Mouse (Mus musculus): Measurements from ENCODE around the gene Tmem59l. TPM values are rescaled to one million over a fixed set of nuclear protein-coding genes. Genes with fewer than 3 reads are reported as not detected.

Tmem59l gene
- polyA plus RNA-seq (2015; fragmentation: Nextera tagmentation; extraction: Ambion mirVana): 6.9 and 9.6 TPM in 2 replicates

DNA sequence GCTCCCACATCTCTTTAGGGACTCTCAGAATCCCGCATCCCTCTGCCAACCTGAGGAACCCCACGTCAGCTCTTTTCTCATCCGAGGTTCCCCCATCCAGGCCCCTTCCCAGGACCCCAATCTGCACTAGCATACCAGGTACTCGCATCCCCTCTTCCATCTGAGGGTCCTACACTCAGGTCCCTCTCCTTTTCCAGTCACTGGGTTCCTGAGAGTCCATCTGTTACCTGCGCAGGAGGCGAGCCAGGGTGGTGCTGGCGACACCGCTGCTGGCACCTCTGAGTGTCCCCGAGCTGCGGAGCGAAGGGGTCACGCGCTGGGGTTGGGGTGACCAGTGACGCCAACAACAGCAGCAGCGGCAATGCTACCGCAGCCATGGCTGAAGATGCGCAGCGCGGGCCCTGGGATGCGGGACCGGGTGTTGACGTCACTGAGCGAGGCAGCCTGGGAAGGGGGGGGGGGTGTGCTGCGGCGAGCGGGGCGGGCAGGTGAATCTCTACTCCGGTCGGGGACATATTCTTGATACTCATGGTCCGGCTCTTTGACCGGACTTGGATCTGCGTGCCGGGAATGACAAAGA, at the start of gene Tmem59l:
Gene Tmem59l, minus strand, starts transcription at position 418 of the 580 bp plus-strand sequence.
- Histone ChIP-seq H3K27me3 (peaks cover 78% of the 10 kb centered on the region), H3K4me1 (peaks cover 48% of the 10 kb centered on the region)
- WGBS: 8% methylated on average over 33 of the region's 33 CpGs

DNA sequence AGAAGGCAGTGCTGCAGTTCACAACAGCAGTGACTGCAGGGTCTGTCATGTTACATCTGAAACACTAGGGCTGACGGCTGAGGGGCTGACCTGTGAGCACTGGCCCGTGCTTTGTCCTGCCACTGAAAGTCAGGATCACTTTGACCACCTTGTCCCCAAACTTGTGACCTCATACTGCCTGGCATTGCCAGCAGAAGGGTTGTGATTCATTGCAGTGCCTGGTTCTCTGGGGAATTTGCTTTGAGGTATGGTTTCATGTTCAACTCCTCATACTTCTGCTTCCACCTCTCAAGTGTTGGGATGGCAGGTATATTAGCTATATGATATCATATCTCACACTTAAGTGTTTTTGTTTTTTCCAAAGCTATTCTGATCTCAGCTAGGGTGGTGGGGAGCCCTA, 48.5 kb upstream of the Tmem59l start:
- Histone ChIP-seq H3K9ac (no peak overlapping the region), H3K4me1 (peaks cover 17% of the 10 kb centered on the region), H3K27ac (no peak overlapping the region), H3K4me3 (no peak overlapping the region), H3K36me3 (peaks cover 63% of the 10 kb centered on the region), H3K27me3 (no peaks in the 10 kb centered on the region), H3K9me3 (no peaks in the 10 kb centered on the region), H3K4me2 (no peak overlapping the region)
- no peak for ATAC-seq (ENCODE audit: insufficient number of reproducible peaks, low FRiP score, low TSS enrichment, low read depth)
- 90% methylated on average over 2 of the region's 2 CpGs for WGBS

More for the DNA sequence above, at the start of gene Tmem59l:
- H3K4me2 ChIP-seq: peak within 1 kb of the TSS; percentile 64
- 0 out of 2 replicates have a peak within 1 kb of the TSS, but pooled peaks have one; percentile 10 for H3K9ac ChIP-seq
- H3K9me3 ChIP-seq: no peaks in the 10 kb centered on the region
- peak within 1 kb of the TSS; percentile 30 for H3K4me3 ChIP-seq
- ATAC-seq (ENCODE audit: insufficient number of reproducible peaks, low FRiP score, low TSS enrichment, low read depth): no peak
- no peak within 1 kb of the TSS for H3K27ac ChIP-seq
- no peaks in the 10 kb centered on the region for H3K36me3 ChIP-seq

DNA sequence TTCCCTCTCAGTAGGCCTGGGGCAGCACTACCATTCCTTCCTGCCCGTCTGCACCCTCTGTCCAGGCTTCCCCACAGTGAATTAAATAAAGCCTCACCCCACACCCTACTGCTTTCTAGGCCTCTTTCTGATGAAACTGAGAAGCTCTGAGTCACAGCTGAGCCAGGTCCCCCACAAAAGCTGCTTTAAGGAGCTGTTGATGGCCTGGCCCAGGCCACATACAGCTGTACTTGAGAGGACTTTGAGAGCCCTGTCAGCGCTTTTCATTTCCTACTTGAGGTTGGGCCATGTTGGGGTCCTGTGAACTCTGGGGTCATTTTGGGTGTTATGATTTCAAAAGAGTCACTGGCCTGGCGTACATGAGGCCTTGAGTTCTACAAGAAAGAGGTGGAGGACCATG, 48.1 kb upstream of the Tmem59l start:
- no peak for ATAC-seq (ENCODE audit: insufficient number of reproducible peaks, low FRiP score, low TSS enrichment, low read depth)
- H3K36me3 ChIP-seq: peaks cover 68% of the 10 kb centered on the region
- no peak overlapping the region for H3K27ac ChIP-seq
- H3K4me2 ChIP-seq: no peak overlapping the region
- no peaks in the 10 kb centered on the region for H3K9me3 ChIP-seq
- H3K4me3 ChIP-seq: no peak overlapping the region
- no peaks in the 10 kb centered on the region for H3K27me3 ChIP-seq
- peaks cover 12% of the 10 kb centered on the region for H3K4me1 ChIP-seq
- no peak overlapping the region for H3K9ac ChIP-seq
- WGBS: 92% methylated on average over 3 of the region's 3 CpGs

DNA sequence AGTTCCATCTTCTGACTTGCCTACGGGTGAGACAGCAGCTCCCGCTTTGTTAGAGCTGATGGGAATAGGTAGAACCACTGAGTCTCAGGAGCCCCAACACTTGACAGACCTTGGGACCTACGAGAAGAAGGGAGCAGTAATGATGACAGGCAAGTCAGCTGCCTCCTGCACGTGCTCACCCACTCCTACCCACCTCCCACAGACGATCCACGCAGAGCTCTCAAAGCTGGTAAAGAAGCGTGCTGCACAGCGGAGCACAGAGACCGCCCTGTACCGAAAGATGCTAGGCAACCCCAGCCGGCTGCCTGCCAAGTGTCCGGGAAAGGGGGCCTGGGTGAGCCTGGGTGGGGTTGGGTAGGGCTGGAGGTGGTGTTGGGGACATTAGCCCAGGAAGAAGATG, 47.1 kb upstream of the Tmem59l start:
- H3K4me1 ChIP-seq: peaks cover 12% of the 10 kb centered on the region
- ATAC-seq (ENCODE audit: insufficient number of reproducible peaks, low FRiP score, low TSS enrichment, low read depth): no peak
- H3K27me3 ChIP-seq: no peaks in the 10 kb centered on the region
- WGBS: 89% methylated on average over 12 of the region's 12 CpGs
- H3K9ac ChIP-seq: no peak overlapping the region
- no peak overlapping the region for H3K27ac ChIP-seq
- H3K36me3 ChIP-seq: peaks cover 77% of the 10 kb centered on the region
- no peak overlapping the region for H3K4me3 ChIP-seq
- H3K4me2 ChIP-seq: no peak overlapping the region
- H3K9me3 ChIP-seq: no peaks in the 10 kb centered on the region

DNA sequence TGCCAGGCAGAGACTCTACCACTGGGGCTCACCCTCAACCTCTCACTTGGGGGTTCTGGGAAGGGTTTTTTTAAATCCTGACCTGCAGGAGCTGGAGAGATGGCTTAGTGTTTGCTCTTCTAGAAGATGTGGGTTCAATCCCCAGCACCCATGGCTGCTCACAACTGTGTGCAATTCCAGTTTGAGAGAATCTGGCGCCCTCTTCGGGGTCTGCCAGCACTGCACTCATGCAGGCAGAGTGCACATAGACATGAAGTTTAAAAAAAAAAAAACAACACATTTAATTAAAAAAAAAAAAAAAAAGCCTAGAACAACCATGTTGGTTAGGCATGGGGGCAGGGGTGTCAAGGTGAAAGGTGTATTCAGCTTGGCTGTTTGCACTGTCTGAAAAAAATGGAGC, 43.2 kb upstream of the Tmem59l start:
- ATAC-seq (ENCODE audit: insufficient number of reproducible peaks, low FRiP score, low TSS enrichment, low read depth): no peak
- WGBS: 88% methylated on average over 2 of the region's 2 CpGs
- no peak overlapping the region for H3K27ac ChIP-seq

DNA sequence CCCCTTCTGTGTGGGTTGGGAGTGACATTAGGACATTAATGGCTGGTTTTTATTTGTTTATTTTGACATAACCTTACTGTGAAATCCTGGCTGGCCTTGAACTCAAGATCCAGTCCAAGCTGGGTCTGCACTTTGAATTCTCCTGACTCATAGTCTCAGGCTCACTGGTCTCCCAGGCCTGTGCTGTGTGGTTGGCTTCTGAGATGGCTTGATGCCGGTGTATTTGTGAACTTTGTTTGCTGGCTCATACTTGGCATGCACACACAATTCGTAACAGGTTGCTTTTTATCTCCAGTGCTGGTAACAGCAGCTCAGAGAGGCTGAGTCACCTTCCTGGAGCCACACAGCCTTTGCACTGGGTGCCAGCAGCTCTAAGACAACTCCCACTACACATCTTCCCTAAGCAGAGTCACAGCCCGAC, 42.6 kb upstream of the Tmem59l start:
- Histone ChIP-seq H3K27me3 (no peaks in the 10 kb centered on the region), H3K27ac (no peak overlapping the region), H3K9ac (no peak overlapping the region), H3K4me1 (peaks cover 24% of the 10 kb centered on the region), H3K4me3 (no peak overlapping the region), H3K9me3 (no peaks in the 10 kb centered on the region), H3K36me3 (peaks cover 55% of the 10 kb centered on the region), H3K4me2 (no peak overlapping the region)
- WGBS: 93% methylated on average over 3 of the region's 3 CpGs
- ATAC-seq (ENCODE audit: insufficient number of reproducible peaks, low FRiP score, low TSS enrichment, low read depth): no peak

More for the DNA sequence above, 43.2 kb upstream of the Tmem59l start:
- H3K9me3 ChIP-seq: no peaks in the 10 kb centered on the region
- peaks cover 24% of the 10 kb centered on the region for H3K4me1 ChIP-seq
- no peak overlapping the region for H3K4me3 ChIP-seq
- no peak overlapping the region for H3K4me2 ChIP-seq
- H3K36me3 ChIP-seq: peaks cover 61% of the 10 kb centered on the region
- no peak overlapping the region for H3K9ac ChIP-seq
- H3K27me3 ChIP-seq: no peaks in the 10 kb centered on the region

DNA sequence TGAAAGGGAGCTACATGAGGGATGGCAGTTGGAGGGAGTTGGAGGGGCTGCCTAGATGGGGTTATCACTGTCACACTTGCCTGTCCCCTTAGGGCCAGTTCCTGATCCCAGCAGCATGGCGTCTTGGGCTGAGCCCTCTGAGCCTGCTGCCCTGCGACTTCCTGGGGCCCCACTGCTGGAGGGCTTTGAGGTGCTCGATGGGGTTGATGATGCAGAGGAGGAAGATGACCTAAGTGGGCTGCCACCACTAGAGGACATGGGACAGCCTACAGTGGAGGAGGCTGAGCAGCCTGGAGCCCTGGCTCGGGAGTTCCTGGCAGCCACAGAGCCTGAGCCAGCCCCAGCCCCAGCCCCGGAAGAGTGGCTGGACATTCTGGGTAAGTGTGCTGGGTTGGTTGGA, 42.1 kb upstream of the Tmem59l start:
- Histone ChIP-seq H3K27me3 (no peaks in the 10 kb centered on the region), H3K27ac (no peak overlapping the region), H3K4me2 (0 out of 2 replicates have a peak overlapping the region, but pooled peaks have one; percentile 1), H3K9ac (no peak overlapping the region), H3K4me1 (peaks cover 24% of the 10 kb centered on the region), H3K9me3 (no peaks in the 10 kb centered on the region), H3K4me3 (no peak overlapping the region), H3K36me3 (peaks cover 51% of the 10 kb centered on the region)
- WGBS: 75% methylated on average over 5 of the region's 5 CpGs
- no peak for ATAC-seq (ENCODE audit: insufficient number of reproducible peaks, low FRiP score, low TSS enrichment, low read depth)

DNA sequence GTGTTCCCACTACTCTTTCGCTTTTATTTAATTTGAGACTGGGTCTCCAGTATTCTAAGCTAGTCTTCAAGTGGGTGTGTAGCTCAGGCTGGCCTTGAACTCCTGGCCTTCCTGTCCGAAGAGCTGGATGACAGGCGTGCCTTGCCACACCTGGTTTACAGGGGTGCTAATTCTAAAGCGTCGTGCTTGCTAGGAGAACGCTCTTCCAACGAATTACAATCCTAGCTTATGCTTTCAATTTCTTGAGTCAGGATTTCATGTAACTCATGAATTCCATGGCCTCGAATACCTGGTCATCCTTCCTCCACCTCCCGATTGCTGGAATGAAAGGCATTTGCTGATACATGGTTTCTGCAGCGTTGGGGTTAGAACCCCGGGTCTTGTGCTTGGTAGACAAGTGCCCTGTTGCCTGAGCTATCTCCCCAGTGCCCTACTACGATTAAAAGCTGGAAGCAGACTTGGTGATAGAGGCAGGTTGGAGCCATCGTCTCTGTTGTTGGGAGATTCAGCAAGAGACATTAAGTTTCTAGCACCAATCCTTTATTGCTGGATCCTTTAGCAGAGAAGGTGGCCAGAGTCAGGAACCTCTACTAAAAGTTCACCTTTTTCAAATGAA, 41.1 kb upstream of the Tmem59l start:
- no peak for ATAC-seq (ENCODE audit: insufficient number of reproducible peaks, low FRiP score, low TSS enrichment, low read depth)
- Histone ChIP-seq H3K36me3 (peaks cover 41% of the 10 kb centered on the region), H3K4me1 (peaks cover 27% of the 10 kb centered on the region), H3K4me3 (peak overlapping the region; percentile 83), H3K4me2 (peak overlapping the region; percentile 66), H3K27me3 (no peaks in the 10 kb centered on the region), H3K9ac (peak overlapping the region; percentile 93), H3K9me3 (no peaks in the 10 kb centered on the region), H3K27ac (peak overlapping the region; percentile 90)
- WGBS: 26% methylated on average over 13 of the region's 13 CpGs

DNA sequence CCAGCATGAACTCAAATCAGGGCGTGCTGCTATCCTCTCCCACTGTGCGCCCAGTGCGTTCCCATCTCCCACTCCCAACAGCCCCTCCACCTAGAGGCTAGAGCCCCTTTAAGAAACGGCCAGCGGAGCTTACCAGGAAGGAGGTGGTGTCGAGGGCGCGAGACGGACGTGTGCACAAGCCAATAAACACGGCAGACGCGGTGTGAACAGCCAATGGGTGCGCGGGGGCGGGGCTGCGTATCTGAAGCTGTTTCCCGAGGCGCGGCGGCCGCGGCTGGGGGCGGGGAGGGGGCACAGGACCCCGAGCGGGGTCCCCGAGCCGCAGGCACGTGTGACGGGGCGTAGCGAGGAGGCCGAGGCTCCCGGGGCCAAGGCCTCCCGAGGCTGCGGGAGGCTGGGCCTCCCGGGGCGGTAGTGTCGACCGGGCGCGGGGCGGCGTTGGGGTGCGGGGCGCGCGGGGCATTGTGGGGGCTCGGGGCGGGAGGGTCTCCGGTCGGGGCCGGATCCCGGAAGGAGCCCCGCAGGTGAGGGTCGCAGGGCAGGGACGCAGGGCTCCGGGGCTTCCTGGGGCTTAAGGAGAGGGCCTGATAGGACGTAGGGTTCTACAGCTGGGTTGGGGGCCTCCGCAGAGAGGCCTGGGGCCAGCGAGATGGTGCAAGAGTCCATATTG, 40.5 kb upstream of the Tmem59l start, which contains the start of the genes Fkbp8 and Kxd1:
Gene Fkbp8, plus strand, starts transcription at position 213 of the 670 bp plus-strand sequence.
Gene Kxd1, minus strand, starts transcription at position 445 of the 670 bp plus-strand sequence.
- ATAC-seq (ENCODE audit: insufficient number of reproducible peaks, low FRiP score, low TSS enrichment, low read depth): peak; percentile 88
- H3K9ac ChIP-seq: peak within 1 kb of the TSS; percentile 93
- H3K36me3 ChIP-seq: peaks cover 34% of the 10 kb centered on the region
- WGBS: 1% methylated on average over 50 of the region's 61 CpGs
- peak within 1 kb of the TSS; percentile 66 for H3K4me2 ChIP-seq
- H3K9me3 ChIP-seq: no peaks in the 10 kb centered on the region
- peak within 1 kb of the TSS; percentile 83 for H3K4me3 ChIP-seq
- H3K27me3 ChIP-seq: no peaks in the 10 kb centered on the region
- peak within 1 kb of the TSS; percentile 90 for H3K27ac ChIP-seq
- H3K4me1 ChIP-seq: peaks cover 29% of the 10 kb centered on the region

DNA sequence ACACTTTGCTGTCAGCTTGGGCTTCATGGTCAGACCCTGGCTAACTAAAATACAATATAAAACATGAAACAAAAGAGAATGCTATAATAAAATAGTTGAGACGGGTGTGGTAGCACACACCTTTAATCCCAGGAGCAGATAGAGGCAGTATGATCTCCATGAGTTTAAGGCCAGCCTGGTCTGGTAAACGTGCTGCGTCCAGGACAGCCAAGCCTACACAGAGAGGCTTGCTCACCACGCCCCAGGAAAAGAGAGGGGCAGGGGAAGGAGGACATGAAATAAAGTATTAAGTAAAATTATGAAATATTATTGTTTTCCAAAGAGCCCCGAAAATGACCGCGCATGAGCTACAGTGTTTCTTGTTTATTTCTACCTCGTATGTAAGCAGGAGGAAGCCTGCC, 40.0 kb upstream of the Tmem59l start:
- peaks cover 34% of the 10 kb centered on the region for H3K4me1 ChIP-seq
- H3K4me2 ChIP-seq: peak overlapping the region; percentile 66
- peak overlapping the region; percentile 83 for H3K4me3 ChIP-seq
- H3K27ac ChIP-seq: peak overlapping the region; percentile 90
- H3K27me3 ChIP-seq: no peaks in the 10 kb centered on the region
- no peaks in the 10 kb centered on the region for H3K9me3 ChIP-seq
- no peak for ATAC-seq (ENCODE audit: insufficient number of reproducible peaks, low FRiP score, low TSS enrichment, low read depth)
- peaks cover 29% of the 10 kb centered on the region for H3K36me3 ChIP-seq
- 1% methylated on average over 8 of the region's 8 CpGs for WGBS
- H3K9ac ChIP-seq: peak overlapping the region; percentile 45

DNA sequence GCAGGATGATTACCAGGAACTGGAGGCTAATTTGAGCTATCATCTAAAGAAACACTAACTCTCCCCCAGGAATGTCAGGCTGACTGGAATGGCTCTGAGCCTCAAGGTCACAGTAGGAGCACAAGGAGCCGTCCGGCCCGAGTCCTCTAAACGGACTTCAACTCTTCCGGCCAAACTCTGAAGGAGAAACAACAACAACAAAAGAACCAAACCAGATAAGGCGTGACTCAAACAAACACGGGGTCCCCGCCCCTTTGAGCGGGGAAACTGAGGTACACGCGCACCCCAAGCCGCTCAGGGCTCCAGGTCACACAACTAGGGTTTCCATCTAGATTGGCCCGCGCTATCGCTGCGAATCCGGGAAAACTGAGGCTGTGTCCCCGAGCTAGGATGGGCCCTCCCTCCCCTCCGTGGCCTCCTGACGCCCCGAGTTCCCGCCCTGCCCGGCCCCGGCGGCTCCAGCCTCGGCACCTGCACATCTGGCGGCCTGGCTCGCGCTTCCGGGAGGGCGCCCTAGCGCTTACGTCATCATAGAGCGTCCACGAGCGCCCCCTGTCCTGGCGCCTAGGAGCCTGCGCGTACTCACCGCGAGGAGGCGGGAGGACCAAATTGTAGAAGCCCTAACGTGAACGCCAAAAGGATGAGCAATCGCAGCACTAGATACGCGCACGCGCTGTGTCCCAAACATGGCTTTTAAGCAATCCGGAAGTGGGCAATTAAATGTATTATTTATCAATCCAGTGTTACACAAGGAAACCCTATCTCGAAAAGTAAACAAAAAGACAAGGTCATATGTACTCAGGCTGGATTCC, 35.6 kb upstream of the Tmem59l start:
- peak overlapping the region; percentile 85 for H3K27ac ChIP-seq
- no peaks in the 10 kb centered on the region for H3K9me3 ChIP-seq
- H3K27me3 ChIP-seq: no peaks in the 10 kb centered on the region
- H3K9ac ChIP-seq: peak overlapping the region; percentile 55
- H3K4me3 ChIP-seq: peak overlapping the region; percentile 64
- H3K36me3 ChIP-seq: peaks cover 19% of the 10 kb centered on the region
- peak overlapping the region; percentile 77 for H3K4me2 ChIP-seq
- WGBS: under 1% methylated on average over 51 of the region's 51 CpGs
- peak; percentile 77 for ATAC-seq (ENCODE audit: insufficient number of reproducible peaks, low FRiP score, low TSS enrichment, low read depth)
- peaks cover 23% of the 10 kb centered on the region for H3K4me1 ChIP-seq
